Mouse (Mus musculus) adrenal gland, adult 2 months (tissue): ENCODE results near the gene Rpl27a. TPM values are rescaled to one million over a fixed set of nuclear protein-coding genes. Genes with fewer than 3 reads are reported as not detected.

Experiments
- DNase-seq: peaks from one replicate; pipeline ENCODE4 v3.0.0; 2021
- microRNA-seq, 2 experiments: library from miRNA; unstranded; fragments of <30 nt; microRNA quantifications; one replicate each; pipeline ENCODE4 v1.2.0; 2021
- polyA plus RNA-seq: library from polyadenylated mRNA; depleted of rRNA; stranded (reverse); fragments of >200 nt; gene quantifications from 2 replicates; pipeline ENCODE4 v1.2.3, GENCODE M21; 2012; rRNA removed
- total RNA-seq, 2 experiments: library from RNA; stranded (reverse); gene quantifications; 2 replicates each; pipeline ENCODE4 v1.2.3; 2021

Rpl27a gene
- total and polyA plus RNA-seq, 3 experiments, result 240 to 258 (median 245) TPM

- DNase-seq, result no peak
These were observed 44.9 kb downstream of the Rpl27a start for GRCm38 (mm10) chr7:109563775-109564362.

DNA sequence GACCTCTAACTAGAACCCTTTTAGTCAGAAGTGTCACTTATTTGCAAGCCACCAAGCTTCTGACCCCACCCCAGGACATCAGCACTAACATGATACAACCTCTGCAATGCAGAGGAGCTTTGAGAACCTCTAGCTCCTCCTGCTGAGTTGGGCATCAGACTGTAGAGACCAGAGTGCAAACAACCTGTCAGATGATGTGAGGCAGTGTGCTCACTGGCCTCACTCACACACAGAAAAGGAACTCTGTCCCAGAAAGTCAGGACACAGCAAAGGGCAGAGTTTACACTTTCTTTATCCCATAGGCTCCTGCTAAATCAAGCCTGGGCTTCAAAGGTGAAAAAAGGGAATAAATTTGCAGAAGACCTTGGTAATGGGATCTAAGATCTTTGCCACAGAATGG is 47.4 kb downstream of the Rpl27a start:
- no peak for DNase-seq

GRCm38 (mm10) chr7:109566841-109567768 is 48.2 kb downstream of the Rpl27a start:
- DNase-seq, result peak; percentile 31

DNA sequence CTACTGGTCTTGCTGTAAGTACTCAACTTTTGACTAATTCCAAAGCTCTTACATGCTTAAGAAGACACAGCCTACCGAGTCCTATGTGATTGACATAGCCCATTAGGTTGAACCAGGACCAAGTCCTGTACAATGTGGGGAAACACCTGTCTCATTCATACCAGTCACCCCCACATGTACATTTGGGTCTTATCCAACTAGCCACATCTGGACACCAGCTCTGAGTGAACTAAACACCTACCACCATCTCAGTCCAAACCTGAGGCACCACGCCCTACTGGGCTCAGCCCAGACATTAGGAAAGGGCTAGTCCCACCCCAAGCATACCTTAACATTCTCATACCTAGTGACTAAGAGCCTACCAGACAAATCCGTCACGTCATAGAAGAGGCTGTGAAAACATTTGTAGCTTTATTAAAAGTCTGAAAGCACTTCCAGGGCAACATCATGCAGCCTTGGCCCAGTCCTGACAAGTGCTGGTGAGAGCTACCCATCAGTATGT is 49.5 kb downstream of the Rpl27a start:
- no peak for DNase-seq

Small RNAs within 50 kb of the gene (microRNA-seq; reads per million reads assigned to microRNA genes)
- 1.7 to 2.4 reads per million in 2 experiments for gene Gm47284

Other genes starting within 250 kb of the Rpl27a start
- gene Stk33, start 80.1 kb upstream of the Rpl27a start, total RNA-seq, result 1 to 10 TPM in 1 of 2 experiments, under 1 TPM in 1; 0.43 to 1.0 TPM
- 0.04 and 0.06 TPM in 2 replicates for gene Stk33, start 80.1 kb upstream of the Rpl27a start, polyA plus RNA-seq
- gene Trim66, start 11.0 kb upstream of the Rpl27a start, total RNA-seq, result under 1 TPM; 0.23 to 0.24 TPM
- gene Trim66, start 11.0 kb upstream of the Rpl27a start, polyA plus RNA-seq, result 0.17 and 0.21 TPM in 2 replicates
- gene St5, start 184.5 kb downstream of the Rpl27a start, total RNA-seq, result 10 to 100 TPM; 34.7 to 51.5 TPM
- gene St5, start 184.5 kb downstream of the Rpl27a start, polyA plus RNA-seq, result 18.9 and 19.2 TPM in 2 replicates
- gene Akip1, start 184.5 kb downstream of the Rpl27a start, total RNA-seq, result 10 to 100 TPM; 22.1 to 26.9 TPM
- 5.5 and 6.0 TPM in 2 replicates for gene Akip1, start 184.5 kb downstream of the Rpl27a start, polyA plus RNA-seq
- not detected for gene BC051019, start 204.7 kb downstream of the Rpl27a start, total RNA-seq
- not detected in 2 replicates for gene BC051019, start 204.7 kb downstream of the Rpl27a start, polyA plus RNA-seq
- gene Ascl3, start 212.6 kb downstream of the Rpl27a start, total RNA-seq, result not detected
- 0.63 and 1.4 TPM in 2 replicates for gene Ascl3, start 212.6 kb downstream of the Rpl27a start, polyA plus RNA-seq
- 10 to 100 TPM; 41.5 to 51.5 TPM for gene Tmem9b, start 233.7 kb downstream of the Rpl27a start, total RNA-seq
- 17.5 and 17.6 TPM in 2 replicates for gene Tmem9b, start 233.7 kb downstream of the Rpl27a start, polyA plus RNA-seq